Mouse (Mus musculus) CH12.LX (cell line): ENCODE results near the gene Sarnp. TPM values are rescaled to one million over a fixed set of nuclear protein-coding genes. Genes with fewer than 3 reads are reported as not detected.

Source experiments
- DNase-seq: peaks from one replicate; pipeline ENCODE4 v3.0.0-alpha.2; 2013; ENCODE audit errors: extremely low read depth
- H3K27ac ChIP-seq: 2 replicates; pipeline ENCODE4 v1.5.1; 2012; ENCODE audit warnings: low read depth, mild to moderate bottlenecking, control low read depth, moderate library complexity; ENCODE audit not compliant: insufficient read depth
- H3K27me3 ChIP-seq: replicated peaks from 2 replicates; pipeline ENCODE3; 2012; ENCODE audit warnings: inconsistent platforms
- H3K36me3 ChIP-seq, 2 experiments: replicated peaks in 1 of 2; 2 replicates each; pipeline versions ENCODE3 to v1.6.1; 2012; ENCODE audit warnings: inconsistent platforms in 1 of 2, low read length in 1 of 2, mild to moderate bottlenecking in 1 of 2, mixed read lengths in 1 of 2, moderate library complexity in 1 of 2; ENCODE audit not compliant: control insufficient read depth in 1 of 2, insufficient read depth in 1 of 2
- H3K4me1 ChIP-seq, 2 experiments: 2 replicates each; pipeline ENCODE4 v1.6.1; 2012; ENCODE audit warnings: inconsistent platforms in 1 of 2, moderate library complexity in 1 of 2; ENCODE audit not compliant: insufficient read depth in 2 of 2, control insufficient read depth in 1 of 2
- H3K4me2 ChIP-seq: 2 replicates; pipeline ENCODE4 v1.6.1; 2012; ENCODE audit warnings: low read depth, mild to moderate bottlenecking, control low read depth; ENCODE audit not compliant: poor library complexity, insufficient read depth, severe bottlenecking
- H3K4me3 ChIP-seq, 3 experiments: fragments of 150-350 bp in 1 of 3; sonication (generic) in 1 of 3; replicated peaks in 1 of 3; 2 replicates each; pipeline versions ENCODE3 to v1.5.1; 2011 to 2012; ENCODE audit warnings: low read depth in 2 of 3, low read length in 2 of 3, mild to moderate bottlenecking in 2 of 3, moderate library complexity in 2 of 3, control low read depth in 1 of 3, improper control_type of control experiment in 1 of 3, inconsistent platforms in 1 of 3, mixed read lengths in 1 of 3; ENCODE audit not compliant: poor library complexity in 1 of 3
- H3K79me2 ChIP-seq: replicated peaks from 2 replicates; pipeline ENCODE4 v1.6.1; 2012; ENCODE audit warnings: mild to moderate bottlenecking, moderate library complexity; ENCODE audit not compliant: control insufficient read depth, poor library complexity, insufficient read depth, severe bottlenecking; ENCODE audit errors: extremely low read depth
- H3K9ac ChIP-seq: 2 replicates; pipeline ENCODE4 v1.6.1; 2012; ENCODE audit warnings: low read depth, mild to moderate bottlenecking, control low read depth, moderate library complexity; ENCODE audit not compliant: insufficient read depth
- H3K9me3 ChIP-seq: replicated peaks from 2 replicates; pipeline ENCODE3; 2012; ENCODE audit warnings: low read length, inconsistent platforms, mixed read lengths
- BHLHE40 ChIP-seq: IDR thresholded peaks from 2 replicates; pipeline ENCODE4 v1.6.1; 2011; ENCODE audit warnings: mild to moderate bottlenecking, low read depth, low read length, improper control_type of control experiment
- CHD2 ChIP-seq: IDR thresholded peaks from 2 replicates; pipeline ENCODE4 v1.6.1; 2011; ENCODE audit warnings: low read length, improper control_type of control experiment
- ELF1 ChIP-seq: IDR thresholded peaks from 2 replicates; pipeline ENCODE4 v1.6.1; 2014; ENCODE audit warnings: low read depth, mild to moderate bottlenecking, inconsistent platforms, low read length, improper control_type of control experiment
- ETS1 ChIP-seq: conservative IDR thresholded peaks from 2 replicates; pipeline ENCODE4 v1.6.1; 2012; ENCODE audit warnings: low read depth, mild to moderate bottlenecking, inconsistent platforms, low read length, improper control_type of control experiment, moderate library complexity
- HCFC1 ChIP-seq: IDR thresholded peaks from 2 replicates; pipeline ENCODE4 v1.6.1; 2012; ENCODE audit warnings: low read depth, mild to moderate bottlenecking, inconsistent platforms, low read length, improper control_type of control experiment
- JUND ChIP-seq: conservative IDR thresholded peaks from 2 replicates; pipeline ENCODE4 v1.6.1; 2011; ENCODE audit warnings: low read depth, low read length, improper control_type of control experiment
- MAFK ChIP-seq: IDR thresholded peaks from 2 replicates; pipeline ENCODE4 v1.6.1; 2011; ENCODE audit warnings: low read length, improper control_type of control experiment; ENCODE audit not compliant: insufficient replicate concordance
- MAZ ChIP-seq: IDR thresholded peaks from 2 replicates; pipeline ENCODE4 v1.6.1; 2012; ENCODE audit warnings: low read depth, mild to moderate bottlenecking, inconsistent platforms, low read length, improper control_type of control experiment, moderate library complexity
- MEF2A ChIP-seq: IDR thresholded peaks from 2 replicates; pipeline ENCODE4 v1.6.1; 2014; ENCODE audit warnings: low read depth, mild to moderate bottlenecking, inconsistent platforms, low read length, improper control_type of control experiment, borderline replicate concordance
- NELFE ChIP-seq: IDR thresholded peaks from 2 replicates; pipeline ENCODE4 v1.6.1; 2011; ENCODE audit warnings: low read depth, low read length, improper control_type of control experiment
- POLR2A ChIP-seq: IDR thresholded peaks from 2 replicates; pipeline ENCODE4 v1.6.1; 2011; ENCODE audit warnings: low read depth, mild to moderate bottlenecking, improper control_type of control experiment, low read length
- RAD21 ChIP-seq: IDR thresholded peaks from 2 replicates; pipeline ENCODE4 v1.6.1; 2011; ENCODE audit warnings: low read depth, mild to moderate bottlenecking, low read length, improper control_type of control experiment, moderate library complexity
- SIN3A ChIP-seq: IDR thresholded peaks from 2 replicates; pipeline ENCODE4 v1.6.1; 2012; ENCODE audit warnings: low read length, improper control_type of control experiment, inconsistent platforms
- TBP ChIP-seq: conservative IDR thresholded peaks from 2 replicates; pipeline ENCODE4 v1.6.1; 2011; ENCODE audit warnings: low read depth, low read length, improper control_type of control experiment
- UBTF ChIP-seq: IDR thresholded peaks from 2 replicates; pipeline ENCODE4 v1.6.1; 2012; ENCODE audit warnings: low read depth, mild to moderate bottlenecking, inconsistent platforms, low read length, improper control_type of control experiment, moderate library complexity
- USF2 ChIP-seq: conservative IDR thresholded peaks from 2 replicates; pipeline ENCODE4 v1.6.1; 2011; ENCODE audit warnings: low read depth, low read length, improper control_type of control experiment
- ZKSCAN1 ChIP-seq: IDR thresholded peaks from 2 replicates; pipeline ENCODE4 v1.6.1; 2012; ENCODE audit warnings: low read depth, inconsistent platforms, low read length, improper control_type of control experiment, borderline replicate concordance
- ZMIZ1 ChIP-seq: IDR thresholded peaks from 2 replicates; pipeline ENCODE4 v1.6.1; 2012; ENCODE audit warnings: low read depth, mild to moderate bottlenecking, inconsistent platforms, low read length, improper control_type of control experiment
- ZNF384 ChIP-seq: IDR thresholded peaks from 2 replicates; pipeline ENCODE4 v1.6.1; 2012; ENCODE audit warnings: low read depth, low read length, improper control_type of control experiment, inconsistent platforms
- dilution Hi-C: fragments of 300-500 bp; cut with MboI; formaldehyde crosslinking; loops from 2 replicates; pipeline ENCODE4 v1.14.3; 2020; ENCODE audit warnings: low sequenced_read_pairs; ENCODE audit not compliant: extremely low pct_unique_long_range_greater_than_20kb, extremely low pct_ligation_motif_present
- in situ Hi-C: fragments of 300-500 bp; cut with MboI; formaldehyde crosslinking; loops from 3 replicates; pipeline ENCODE4 v1.14.3; 2019; ENCODE audit warnings: low sequenced_read_pairs, low pct_ligation_motif_present, low pct_unique_long_range_greater_than_20kb, mixed read lengths
- polyA plus RNA-seq: library from polyadenylated mRNA; unstranded; fragments of >175 nt; gene quantifications from 2 replicates; pipeline ENCODE4 v1.2.1, GENCODE M21; 2012; ENCODE audit warnings: low read depth; ENCODE audit not compliant: insufficient read length
- total RNA-seq, 2 experiments: library from RNA; depleted of rRNA; stranded (reverse); fragments of 300-350 nt in 1 of 2; fragments of >200 nt in 1 of 2; gene quantifications; 2 replicates each; pipeline ENCODE4 v1.2.3; 2012 to 2014

Sarnp gene
- total and polyA plus RNA-seq, 3 experiments: 75.4 to 283 (median 170) TPM

DNA sequence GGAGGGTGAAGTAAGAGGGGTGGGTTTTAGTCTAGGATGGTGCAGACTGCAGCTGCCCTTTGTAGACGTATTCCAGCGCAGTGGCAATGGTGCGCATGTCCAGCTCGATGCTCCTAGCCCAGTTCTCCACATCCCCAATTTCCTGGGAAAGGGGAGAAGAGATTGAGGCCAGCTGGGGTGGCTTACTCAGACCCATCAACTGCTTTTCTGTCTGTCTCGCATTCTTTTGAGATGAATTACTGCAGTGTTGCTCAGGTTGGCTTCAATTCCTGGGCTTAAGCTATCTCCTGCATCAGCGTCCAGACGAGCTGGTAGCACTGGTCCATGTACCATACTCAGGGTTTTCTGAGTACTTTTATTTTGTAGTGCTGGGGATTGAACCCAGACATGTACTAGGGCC, 102.8 kb downstream of the Sarnp start:
- no peak overlapping the region for H3K27ac ChIP-seq
- DNase-seq: no peak
- H3K4me1 ChIP-seq: peaks cover 6 to 21% of the 10 kb centered on the region in 2 experiments
- H3K27me3 ChIP-seq: no peaks in the 10 kb centered on the region
- TF ChIP-seq NELFE (no peak), MAFK (no peak), UBTF (no peak), BHLHE40 (no peak), JUND (no peak), TBP (no peak)
- dilution Hi-C loops (no loop called here), in situ Hi-C loops (no loop called here)
- H3K4me2 ChIP-seq: no peak overlapping the region
- no peaks in the 10 kb centered on the region for H3K79me2 ChIP-seq
- no peaks in the 10 kb centered on the region for H3K9me3 ChIP-seq
- peaks cover 11 to 48% of the 10 kb centered on the region in 2 experiments for H3K36me3 ChIP-seq
- no peak overlapping the region for H3K9ac ChIP-seq
- no peak overlapping the region for H3K4me3 ChIP-seq

DNA sequence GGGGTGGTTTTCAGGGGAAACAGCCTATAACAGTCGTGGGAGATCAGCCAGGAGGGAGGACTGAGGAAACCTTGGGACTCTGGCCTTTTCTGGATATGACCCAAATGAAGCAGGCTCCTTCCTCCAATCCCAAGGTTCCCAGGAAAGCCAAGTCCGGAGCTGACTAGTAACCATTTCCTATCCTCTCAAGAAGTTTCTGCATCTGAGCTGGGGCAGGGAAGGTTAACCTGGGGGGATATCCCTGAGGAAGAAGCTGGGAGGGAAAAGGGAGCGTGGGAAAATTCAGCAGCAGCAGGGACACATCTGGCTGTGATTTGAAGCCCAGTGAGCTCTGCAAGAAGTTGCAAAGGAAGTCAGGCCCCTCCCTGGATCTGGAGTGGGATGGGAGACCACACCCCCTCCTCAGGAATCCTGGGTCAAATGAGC, 103.6 kb downstream of the Sarnp start:
- no peak overlapping the region for H3K4me3 ChIP-seq
- H3K4me2 ChIP-seq: no peak overlapping the region
- no peaks in the 10 kb centered on the region for H3K9me3 ChIP-seq
- no peaks in the 10 kb centered on the region for H3K79me2 ChIP-seq
- in situ Hi-C loops: no loop called here
- DNase-seq: no peak
- no peaks in the 10 kb centered on the region for H3K27me3 ChIP-seq
- H3K9ac ChIP-seq: no peak overlapping the region
- no peak overlapping the region for H3K27ac ChIP-seq
- H3K4me1 ChIP-seq: peaks cover 6 to 21% of the 10 kb centered on the region in 2 experiments
- TF ChIP-seq ZMIZ1 (no peak), ZKSCAN1 (no peak), CHD2 (no peak), ZNF384 (no peak), HCFC1 (no peak), USF2 (no peak), ETS1 (no peak), ELF1 (no peak), MAZ (no peak), SIN3A (no peak), POLR2A (no peak), MEF2A (no peak), RAD21 (no peak), MAFK (no peak), BHLHE40 (no peak)
- dilution Hi-C loops: no loop called here
- H3K36me3 ChIP-seq: peaks cover 11 to 48% of the 10 kb centered on the region in 2 experiments
